Mouse (Mus musculus): ENCODE data around the gene 4931429L15Rik. TPM values are rescaled to one million over a fixed set of nuclear protein-coding genes. Genes with fewer than 3 reads are reported as not detected.

Gene 4931429L15Rik
- total RNA-seq, 2 experiments from 2014 or later: not detected

GRCm38 (mm10) chr9:46328572-46329249, 8.9 kb upstream of the 4931429L15Rik start:
- DNase-seq: peak; percentile 89
- intact Hi-C loops (cut with DNase I): no loop called here

GRCm38 (mm10) chr9:46327706-46328571, 8.2 kb upstream of the 4931429L15Rik start:
- DNase-seq: peak; percentile 48
- intact Hi-C loops (cut with DNase I): no loop called here

- DNase-seq: no peak
- intact Hi-C loops (cut with DNase I): no loop called here
Measured at GRCm38 (mm10) chr9:46326694-46327405, 7.1 kb upstream of the 4931429L15Rik start.

GRCm38 (mm10) chr9:46320461-46320860, 675 bp upstream of the 4931429L15Rik start:
- intact Hi-C loops (cut with DNase I): no loop called here
- DNase-seq: no peak

- intact Hi-C loops (cut with DNase I): no loop called here
- no peak for DNase-seq
Measured at GRCm38 (mm10) chr9:46317957-46318356, 1.8 kb downstream of the 4931429L15Rik start.

GRCm38 (mm10) chr9:46316909-46317308, 2.9 kb downstream of the 4931429L15Rik start:
- intact Hi-C loops (cut with DNase I): no loop called here
- DNase-seq: peak; percentile 31

- intact Hi-C loops (cut with DNase I): no loop called here
- DNase-seq: peak; percentile 57
Measured at GRCm38 (mm10) chr9:46316388-46316787, 3.4 kb downstream of the 4931429L15Rik start.

GRCm38 (mm10) chr9:46315807-46316365, 3.9 kb downstream of the 4931429L15Rik start:
- no peak for DNase-seq
- intact Hi-C loops (cut with DNase I): no loop called here

- intact Hi-C loops (cut with DNase I): no loop called here
- no peak for DNase-seq
Measured at GRCm38 (mm10) chr9:46314921-46315320, 4.9 kb downstream of the 4931429L15Rik start.

- peak; percentile 66 for DNase-seq
- intact Hi-C loops (cut with DNase I): no loop called here
Measured at GRCm38 (mm10) chr9:46314507-46314906, 5.3 kb downstream of the 4931429L15Rik start.

- DNase-seq: no peak
- intact Hi-C loops (cut with DNase I): no loop called here
Measured at GRCm38 (mm10) chr9:46309121-46309520, 10.7 kb downstream of the 4931429L15Rik start.

- DNase-seq: peak; percentile 61
- intact Hi-C loops (cut with DNase I): no loop called here
Measured at GRCm38 (mm10) chr9:46302142-46302541, 17.6 kb downstream of the 4931429L15Rik start.

- DNase-seq: no peak
- intact Hi-C loops (cut with DNase I): no loop called here
Measured at GRCm38 (mm10) chr9:46298381-46298780, 21.4 kb downstream of the 4931429L15Rik start.

GRCm38 (mm10) chr9:46282631-46283436, 37.0 kb downstream of the 4931429L15Rik start, which contains the start of gene Bud13:
TSS of gene Bud13 (plus strand) at chr9:46283008.
- peak; percentile 94 for DNase-seq
- intact Hi-C loops (cut with DNase I): no loop called here

- DNase-seq: no peak
- intact Hi-C loops (cut with DNase I): no loop called here
Measured at GRCm38 (mm10) chr9:46274494-46274893, 45.3 kb downstream of the 4931429L15Rik start.

- DNase-seq: peak; percentile 85
- intact Hi-C loops (cut with DNase I): no loop called here
Measured at GRCm38 (mm10) chr9:46272677-46273454, 46.9 kb downstream of the 4931429L15Rik start, which contains the start of gene Zpr1. TSS of gene Zpr1 (plus strand) at chr9:46273064.

- intact Hi-C loops (cut with DNase I): no loop called here
- DNase-seq: no peak
Measured at GRCm38 (mm10) chr9:46272070-46272469, 47.7 kb downstream of the 4931429L15Rik start.

- intact Hi-C loops (cut with DNase I): no loop called here
Measured at GRCm38 (mm10) chr9:46270782-46271181, 49.0 kb downstream of the 4931429L15Rik start.

GRCm38 (mm10) chr9:46269125-46269524, 50.7 kb downstream of the 4931429L15Rik start:
- intact Hi-C loops (cut with DNase I): no loop called here
- no peak for DNase-seq

More at GRCm38 (mm10) chr9:46270782-46271181, 49.0 kb downstream of the 4931429L15Rik start:
- DNase-seq: no peak

Data from left cerebral cortex, postnatal 4 days (tissue).